Mouse (Mus musculus): ENCODE data around the gene Zic1. TPM values are rescaled to one million over a fixed set of nuclear protein-coding genes. Genes with fewer than 3 reads are reported as not detected.

The Zic1 gene
- polyA plus RNA-seq, 1 experiment from 2014 or later: 0.05 TPM

GRCm38 (mm10) chr9:91351361-91351760, 14.2 kb downstream of the Zic1 start:
- H3K4me3 ChIP-seq: no peak overlapping the region
- no peak overlapping the region for H3K27ac ChIP-seq
- WGBS: 2% methylated on average over 5 of the region's 5 CpGs
- H3K36me3 ChIP-seq: no peaks in the 10 kb centered on the region
- H3K27me3 ChIP-seq (ENCODE audit: low read depth, poor library complexity, severe bottlenecking): peaks cover 95% of the 10 kb centered on the region
- H3K9me3 ChIP-seq (replicated peaks): no peaks in the 10 kb centered on the region
- no peak for DNase-seq (ENCODE audit: low spot score)
- H3K4me1 ChIP-seq: peaks cover 18% of the 10 kb centered on the region

DNA sequence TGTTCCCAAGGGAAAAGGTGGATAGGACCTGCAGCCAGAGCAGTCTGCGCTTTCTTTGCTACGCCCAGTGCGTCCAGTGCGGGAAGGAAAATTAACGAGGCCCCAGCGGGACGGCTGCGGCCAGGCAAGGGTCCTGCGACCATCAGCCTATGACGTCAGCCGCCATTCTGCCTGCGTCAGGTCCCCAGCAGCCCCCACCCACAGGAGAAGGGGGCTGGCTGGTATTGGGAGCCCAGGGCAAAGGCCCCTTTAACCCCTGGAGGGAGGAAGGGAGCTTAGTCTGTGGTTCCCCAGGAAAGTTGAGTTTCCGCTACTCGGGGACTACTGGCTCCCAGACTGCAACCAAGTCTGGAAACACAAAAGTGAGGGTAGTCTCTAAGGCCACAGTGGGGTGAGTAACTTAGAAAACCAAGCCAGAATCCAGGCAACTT, 14.7 kb downstream of the Zic1 start:
- Histone ChIP-seq H3K36me3 (no peaks in the 10 kb centered on the region), H3K27me3 (ENCODE audit: low read depth, poor library complexity, severe bottlenecking) (peaks cover 94% of the 10 kb centered on the region), H3K27ac (no peak overlapping the region), H3K9me3 (replicated peaks) (no peaks in the 10 kb centered on the region), H3K4me1 (peaks cover 16% of the 10 kb centered on the region), H3K4me3 (peak overlapping the region; percentile 32)
- peak; percentile 66 for DNase-seq (ENCODE audit: low spot score)
- 0% methylated on average over 14 of the region's 14 CpGs for WGBS

DNA sequence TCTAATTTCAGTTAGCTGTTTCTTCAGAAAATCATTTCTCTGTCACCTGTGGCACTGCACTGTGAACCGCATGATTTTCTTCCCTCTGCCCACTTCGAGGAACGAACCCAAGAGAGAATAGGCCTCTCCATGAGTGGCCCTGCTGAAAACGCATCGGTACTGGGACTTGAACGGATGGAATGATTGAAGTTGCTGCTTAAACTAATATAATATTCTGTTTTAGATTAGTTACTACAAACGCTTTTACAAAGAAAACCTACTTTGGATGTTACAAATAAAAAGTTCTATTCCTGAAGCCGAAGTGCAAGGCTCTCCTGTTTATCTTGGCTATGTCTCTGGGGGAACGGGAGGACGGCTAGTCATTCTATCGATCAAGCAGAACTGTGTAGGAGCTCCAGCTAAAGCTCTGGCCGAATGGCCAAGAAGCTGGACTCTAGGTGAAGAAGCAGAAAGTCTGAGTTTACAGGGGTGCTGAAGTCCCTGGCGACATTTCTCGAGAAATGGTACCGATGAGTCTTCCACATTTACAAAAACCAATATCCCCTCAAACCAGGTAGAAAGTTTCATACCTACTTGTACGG, 15.3 kb downstream of the Zic1 start:
- Histone ChIP-seq H3K27me3 (ENCODE audit: low read depth, poor library complexity, severe bottlenecking) (peaks cover 88% of the 10 kb centered on the region), H3K36me3 (no peaks in the 10 kb centered on the region), H3K27ac (no peak overlapping the region), H3K9me3 (replicated peaks) (no peaks in the 10 kb centered on the region), H3K4me3 (peak overlapping the region; percentile 32; the same call in 1 of the 2 replicates), H3K4me1 (peaks cover 10% of the 10 kb centered on the region)
- no peak for DNase-seq (ENCODE audit: low spot score)
- WGBS: 2% methylated on average over 16 of the region's 16 CpGs

GRCm38 (mm10) chr9:91348746-91349145, 16.9 kb downstream of the Zic1 start:
- H3K4me3 ChIP-seq: no peak overlapping the region
- H3K36me3 ChIP-seq: no peaks in the 10 kb centered on the region
- no peak overlapping the region for H3K27ac ChIP-seq
- peaks cover 76% of the 10 kb centered on the region for H3K27me3 ChIP-seq (ENCODE audit: low read depth, poor library complexity, severe bottlenecking)
- WGBS: 42% methylated on average over 1 of the region's 1 CpGs
- peaks cover 7% of the 10 kb centered on the region for H3K4me1 ChIP-seq
- no peaks in the 10 kb centered on the region for H3K9me3 ChIP-seq (replicated peaks)
- DNase-seq (ENCODE audit: low spot score): no peak

- 68% methylated on average over 2 of the region's 2 CpGs for WGBS
- Histone ChIP-seq H3K36me3 (no peaks in the 10 kb centered on the region), H3K27me3 (ENCODE audit: low read depth, poor library complexity, severe bottlenecking) (peaks cover 65% of the 10 kb centered on the region), H3K9me3 (replicated peaks) (no peaks in the 10 kb centered on the region), H3K27ac (no peak overlapping the region), H3K4me3 (no peak overlapping the region), H3K4me1 (peaks cover 5% of the 10 kb centered on the region)
- DNase-seq (ENCODE audit: low spot score): no peak
These were observed 18.0 kb downstream of the Zic1 start for GRCm38 (mm10) chr9:91347591-91347990.

Other genes with a start within 250 kb of the Zic1 start
- gene Zic4, start 3.4 kb downstream of the Zic1 start, polyA plus RNA-seq (2016; fragmentation: Nextera tagmentation; extraction: Ambion mirVana): 0.05 and 0.24 TPM in 2 replicates

All from limb, embryonic 10.5 days (tissue).